Mouse (Mus musculus) retina, postnatal 7 days (tissue): ENCODE data around the gene Apex1.
"Not testable (repeated sequence)": the region's sequence is repeated elsewhere in the genome, so short reads cannot be mapped to it uniquely, and the experiment has no call there.

Experiments
- DNase-seq: peaks from one replicate; pipeline ENCODE4 v3.0.0-alpha.2; 2012; ENCODE audit warnings: low read depth, low spot score

The Apex1 gene

GRCm38 (mm10) chr14:50969558-50970544 lies 45.1 kb downstream of the Apex1 start:
- DNase-seq: no peak

GRCm38 (mm10) chr14:50970822-50971221 lies 46.1 kb downstream of the Apex1 start:
- no peak for DNase-seq

- not testable (repeated sequence) for DNase-seq
Measured at GRCm38 (mm10) chr14:50973054-50973453, 48.3 kb downstream of the Apex1 start.

- DNase-seq: no peak
Measured at GRCm38 (mm10) chr14:50973700-50974099, 48.9 kb downstream of the Apex1 start.

- DNase-seq: no peak
Measured at GRCm38 (mm10) chr14:50975001-50975400, 50.2 kb downstream of the Apex1 start.

- DNase-seq: no peak
Measured at GRCm38 (mm10) chr14:50976674-50977073, 51.9 kb downstream of the Apex1 start.
